Mouse (Mus musculus): ENCODE data around the gene Rtraf.

GRCm38 (mm10) chr14:19813061-19813460, 10.6 kb downstream of the Rtraf start:
- TF ChIP-seq TBP (conservative IDR thresholded peaks at IDR 0.05; ENCODE audit: low read depth, low read length), result no peak
- TF ChIP-seq CTCF (conservative IDR thresholded peaks at IDR 0.05 in 1 of 2, IDR thresholded peaks at IDR 0.05 in 1 of 2; ENCODE audit: low read depth in 2 of 2, low read length in 2 of 2), result no peak
- no peak for TF ChIP-seq TCF12 (IDR thresholded peaks at IDR 0.05; ENCODE audit: low read depth, low read length)
- TF ChIP-seq UBTF (IDR thresholded peaks at IDR 0.05; ENCODE audit: low read depth, low read length), result no peak

All from CH12.LX (cell line).